ENCODE assay signal across 8 mouse cellular contexts in genomic region chr1:167638053-167638452, GRCm38 (mm10). TPM values are rescaled to one million over a fixed set of nuclear protein-coding genes. Genes with fewer than 3 reads are reported as not detected.
DNase-seq lines count a peak whose midpoint lies in the region; ATAC-seq and TF ChIP-seq lines count a peak whose summit lies in the region.

No protein-coding gene starts in this region.

- WGBS in forebrain, embryonic 10.5 days = 31% methylated on average over 13 of the region's 13 CpGs
- 31% methylated on average over 13 of the region's 13 CpGs for WGBS in forebrain, embryonic 12.5 days
- 35% methylated on average over 13 of the region's 13 CpGs for WGBS in lung, adult 2 months
- 50% methylated on average over 13 of the region's 13 CpGs for WGBS in kidney, postnatal 0 days

- no peak for ATAC-seq in forebrain, embryonic 12.5 days (ENCODE audit: low FRiP score)
- ATAC-seq in kidney, postnatal 0 days (replicated peaks; ENCODE audit: low FRiP score, low read depth) = no peak

- H3K9ac ChIP-seq in forebrain, embryonic 12.5 days = no peak overlapping the region
- no peak overlapping the region for H3K9ac ChIP-seq in kidney, postnatal 0 days (ENCODE audit: low read depth, low read length)

- H3K9me3 ChIP-seq in forebrain, embryonic 10.5 days = no peaks in the 10 kb centered on the region
- H3K9me3 ChIP-seq in forebrain, embryonic 12.5 days = no peaks in the 10 kb centered on the region
- H3K9me3 ChIP-seq in kidney, postnatal 0 days (replicated peaks; ENCODE audit: low read length) = no peaks in the 10 kb centered on the region

- H3K27ac ChIP-seq in forebrain, embryonic 10.5 days = no peak overlapping the region
- no peak overlapping the region for H3K27ac ChIP-seq in forebrain, embryonic 12.5 days
- no peak overlapping the region for H3K27ac ChIP-seq in kidney, postnatal 0 days

- no peak for TF ChIP-seq POLR2A in lung, adult 2 months (IDR thresholded peaks at IDR 0.05; ENCODE audit: borderline replicate concordance, extremely low read depth, low read depth, low read length)

- TF ChIP-seq CTCF in lung, adult 2 months (IDR thresholded peaks at IDR 0.05; ENCODE audit: insufficient read depth, low read length) = peak; percentile 41
- TF ChIP-seq CTCF in kidney, postnatal 0 days (IDR thresholded peaks at IDR 0.05; ENCODE audit: low read depth) = peak; percentile 65

- no peak overlapping the region for H3K4me2 ChIP-seq in forebrain, embryonic 12.5 days
- no peak overlapping the region for H3K4me2 ChIP-seq in kidney, postnatal 0 days (ENCODE audit: low read length)

- DNase-seq in forebrain, embryonic 10.5 days (ENCODE audit: extremely low spot score, low spot score) = peak; percentile 56
- DNase-seq in lung, adult 2 months = peak; percentile 15
- no peak for DNase-seq in lung, adult 18-20 months
- DNase-seq in brain, adult 2 months (ENCODE audit: low read depth, low spot score) = peak; percentile 57
- peak; percentile 39 for DNase-seq in kidney, postnatal 0 days (ENCODE audit: low spot score)
- peak; percentile 62 for DNase-seq in mesoderm, embryonic 11.5 days (ENCODE audit: low read depth, low spot score)
- DNase-seq in Muller cell, postnatal 12 days (ENCODE audit: inconsistent ontology term) = no peak

- H3K36me3 ChIP-seq in forebrain, embryonic 10.5 days (replicated peaks) = no peaks in the 10 kb centered on the region
- H3K36me3 ChIP-seq in forebrain, embryonic 12.5 days (replicated peaks) = no peaks in the 10 kb centered on the region
- no peaks in the 10 kb centered on the region for H3K36me3 ChIP-seq in kidney, postnatal 0 days (ENCODE audit: insufficient read depth, low read length)

- H3K4me1 ChIP-seq in forebrain, embryonic 10.5 days = peaks cover 4% of the 10 kb centered on the region; the same call in 1 of the 2 replicates
- H3K4me1 ChIP-seq in forebrain, embryonic 12.5 days = no peaks in the 10 kb centered on the region
- H3K4me1 ChIP-seq in lung, adult 2 months (ENCODE audit: control insufficient read depth, insufficient read depth, low read length) = no peaks in the 10 kb centered on the region
- H3K4me1 ChIP-seq in kidney, postnatal 0 days (replicated peaks; ENCODE audit: insufficient read depth, low read length) = no peaks in the 10 kb centered on the region

- no peak overlapping the region for H3K4me3 ChIP-seq in forebrain, embryonic 10.5 days
- H3K4me3 ChIP-seq in forebrain, embryonic 12.5 days (replicated peaks) = no peak overlapping the region
- H3K4me3 ChIP-seq in lung, adult 2 months (replicated peaks; ENCODE audit: extremely low read depth, low read depth, low read length) = no peak overlapping the region
- H3K4me3 ChIP-seq in kidney, postnatal 0 days (replicated peaks; ENCODE audit: low read depth, low read length) = no peak overlapping the region

- H3K27me3 ChIP-seq in forebrain, embryonic 10.5 days (ENCODE audit: poor library complexity, severe bottlenecking) = peaks cover 2% of the 10 kb centered on the region; the same call in 1 of the 2 replicates
- peaks cover 11% of the 10 kb centered on the region for H3K27me3 ChIP-seq in forebrain, embryonic 12.5 days
- no peaks in the 10 kb centered on the region for H3K27me3 ChIP-seq in kidney, postnatal 0 days (ENCODE audit: insufficient read depth, low read length)

RNA-seq across cellular contexts. Expression of gene Rxrg, which starts 39.9 kb away (rescaled TPM):
- 1.8 and 2.0 TPM in 2 replicates for polyA plus RNA-seq in forebrain, embryonic 10.5 days (2016; fragmentation: Nextera tagmentation; extraction: Ambion mirVana)
- 3.1 and 3.8 TPM in 2 replicates for polyA plus RNA-seq in forebrain, embryonic 12.5 days (2016; fragmentation: Nextera tagmentation; extraction: Ambion mirVana)
- 1.7 and 4.0 TPM in 2 replicates for polyA plus RNA-seq in lung, adult 2 months (2012; rRNA removed)
- polyA plus RNA-seq in kidney, postnatal 0 days (2015; fragmentation: Nextera tagmentation; extraction: Ambion mirVana) = 0.55 and 0.87 TPM in 2 replicates

RNA-seq across cellular contexts. Expression of gene Lmx1a, which starts 51.0 kb away (rescaled TPM):
- 5.4 and 6.3 TPM in 2 replicates for polyA plus RNA-seq in forebrain, embryonic 10.5 days (2016; fragmentation: Nextera tagmentation; extraction: Ambion mirVana)
- polyA plus RNA-seq in forebrain, embryonic 12.5 days (2016; fragmentation: Nextera tagmentation; extraction: Ambion mirVana) = 7.0 and 7.7 TPM in 2 replicates
- polyA plus RNA-seq in lung, adult 2 months (2012; rRNA removed) = not detected in 2 replicates
- polyA plus RNA-seq in kidney, postnatal 0 days (2015; fragmentation: Nextera tagmentation; extraction: Ambion mirVana) = 0.04 TPM in 1 of 2 replicates, not detected in the other

Comparison
In these comparisons a context has a peak if more than half of its experiments do, and no peak if none do; other contexts are left out.
1. DNase-seq: peak in forebrain, embryonic 10.5 days (single experiment), lung, adult 2 months (single experiment), brain, adult 2 months (single experiment), kidney, postnatal 0 days (single experiment) and mesoderm, embryonic 11.5 days (single experiment); none in lung, adult 18-20 months (0 of 2) and Muller cell, postnatal 12 days (single experiment).